Mouse (Mus musculus) right cerebral cortex, adult 18-20 months (tissue): ENCODE measurements at regions not wholly inside any gene's neighbourhood (a gene's known extent, or its start where the extent isn't known, plus 50 kb on each side); places are given as distances from the start of the nearest gene placed in this dataset.
A peak's percentile ranks its signal among the peaks of the same experiment; 100 is the strongest.

Experiments
- DNase-seq: peaks from one replicate; pipeline ENCODE4 v3.0.0; 2022; ENCODE audit warnings: mixed read lengths

GRCm38 (mm10) chr3:149357121-149357520 lies 366.8 kb upstream of the Adgrl2 start:
- no peak for DNase-seq

- DNase-seq, result no peak
These were observed 365.0 kb upstream of the Adgrl2 start for GRCm38 (mm10) chr3:149355362-149355761.

GRCm38 (mm10) chr3:149353958-149354357 lies 363.6 kb upstream of the Adgrl2 start:
- DNase-seq, result no peak

- DNase-seq, result no peak
These were observed 362.2 kb upstream of the Adgrl2 start for GRCm38 (mm10) chr3:149352546-149352945.

GRCm38 (mm10) chr3:149349731-149350130 lies 359.4 kb upstream of the Adgrl2 start:
- DNase-seq, result no peak

GRCm38 (mm10) chr3:149349211-149349697 lies 358.9 kb upstream of the Adgrl2 start:
- DNase-seq, result peak; percentile 43

- DNase-seq, result no peak
These were observed 358.2 kb upstream of the Adgrl2 start for GRCm38 (mm10) chr3:149348459-149348971.

- DNase-seq, result peak; percentile 18
These were observed 357.1 kb upstream of the Adgrl2 start for GRCm38 (mm10) chr3:149347241-149347992.

- no peak for DNase-seq
These were observed 352.2 kb upstream of the Adgrl2 start for GRCm38 (mm10) chr3:149342511-149342910.

GRCm38 (mm10) chr3:149339374-149339753 lies 349.0 kb upstream of the Adgrl2 start:
- DNase-seq, result no peak

GRCm38 (mm10) chr3:149338684-149339373 lies 348.5 kb upstream of the Adgrl2 start:
- no peak for DNase-seq

GRCm38 (mm10) chr3:149335259-149335658 lies 344.9 kb upstream of the Adgrl2 start:
- DNase-seq, result no peak

GRCm38 (mm10) chr3:149333607-149334006 lies 343.3 kb upstream of the Adgrl2 start:
- DNase-seq, result no peak

GRCm38 (mm10) chr3:149333131-149333530 lies 342.8 kb upstream of the Adgrl2 start:
- no peak for DNase-seq

- DNase-seq, result no peak
These were observed 341.8 kb upstream of the Adgrl2 start for GRCm38 (mm10) chr3:149332105-149332504.

GRCm38 (mm10) chr3:149331251-149331960 lies 341.1 kb upstream of the Adgrl2 start:
- no peak for DNase-seq

GRCm38 (mm10) chr3:149330716-149331115 lies 340.4 kb upstream of the Adgrl2 start:
- DNase-seq, result no peak

- DNase-seq, result no peak
These were observed 339.7 kb upstream of the Adgrl2 start for GRCm38 (mm10) chr3:149330041-149330440.

GRCm38 (mm10) chr3:149329615-149330014 lies 339.3 kb upstream of the Adgrl2 start:
- no peak for DNase-seq

GRCm38 (mm10) chr3:149326664-149327063 lies 336.3 kb upstream of the Adgrl2 start:
- DNase-seq, result no peak

- DNase-seq, result no peak
These were observed 333.7 kb upstream of the Adgrl2 start for GRCm38 (mm10) chr3:149324088-149324487.

GRCm38 (mm10) chr3:149318728-149319127 lies 328.4 kb upstream of the Adgrl2 start:
- DNase-seq, result no peak

GRCm38 (mm10) chr3:149314258-149314657 lies 323.9 kb upstream of the Adgrl2 start:
- DNase-seq, result no peak
